ENCODE assay signal across 8 mouse cellular contexts in the genomic region with DNA sequence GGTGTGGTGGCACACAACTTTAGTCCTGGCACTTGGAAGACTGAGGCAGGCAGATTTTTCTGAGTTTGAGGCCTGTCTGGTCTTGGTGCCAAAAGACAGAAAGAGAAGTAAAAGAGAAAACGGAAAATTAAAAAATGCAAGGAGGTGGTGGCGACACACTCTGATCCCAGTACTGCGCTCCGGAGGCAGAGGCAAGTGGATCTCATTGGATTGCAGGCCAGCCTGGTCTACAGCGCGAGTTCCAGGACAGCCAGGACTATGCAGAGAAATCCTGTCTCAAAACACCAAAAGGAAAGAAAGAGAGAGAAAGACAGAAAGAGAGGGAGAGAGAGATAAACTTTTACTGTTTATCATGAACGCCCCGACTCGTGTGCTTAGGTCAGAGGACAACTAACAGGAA. TPM values are rescaled to one million over a fixed set of nuclear protein-coding genes. Genes with fewer than 3 reads are reported as not detected.
A peak's percentile ranks its signal among the peaks of the same experiment; 100 is the strongest.
DNase-seq lines count a peak whose midpoint lies in the region; ATAC-seq and TF ChIP-seq lines count a peak whose summit lies in the region.

No protein-coding gene starts in this region.

- H3K4me3 ChIP-seq in embryonic facial prominence, embryonic 10.5 days, result peak overlapping the region; percentile 85
- H3K4me3 ChIP-seq in hindbrain, embryonic 16.5 days (ENCODE audit: low read length), result peak overlapping the region; percentile 75
- H3K4me3 ChIP-seq in midbrain, postnatal 0 days (ENCODE audit: low read depth, low read length), result peak overlapping the region; percentile 96

- peak overlapping the region; percentile 66 for H3K9ac ChIP-seq in hindbrain, embryonic 16.5 days (ENCODE audit: low read depth, low read length)
- peak overlapping the region; percentile 45; the same call in 1 of the 2 replicates for H3K9ac ChIP-seq in midbrain, postnatal 0 days (replicated peaks; ENCODE audit: low read length, poor library complexity, severe bottlenecking)

- ATAC-seq in hindbrain, embryonic 16.5 days, result peak; percentile 41
- peak; percentile 34; the same call in 1 of the 2 replicates for ATAC-seq in midbrain, postnatal 0 days (ENCODE audit: low FRiP score)

- no peaks in the 10 kb centered on the region for H3K9me3 ChIP-seq in embryonic facial prominence, embryonic 10.5 days
- H3K9me3 ChIP-seq in hindbrain, embryonic 16.5 days (ENCODE audit: control insufficient read depth, low read length), result no peaks in the 10 kb centered on the region
- no peaks in the 10 kb centered on the region for H3K9me3 ChIP-seq in midbrain, postnatal 0 days (ENCODE audit: low read length)

- peak overlapping the region; percentile 62 for H3K4me2 ChIP-seq in hindbrain, embryonic 16.5 days (ENCODE audit: low read length)
- peak overlapping the region; percentile 94 for H3K4me2 ChIP-seq in midbrain, postnatal 0 days (ENCODE audit: low read depth, low read length, poor library complexity, severe bottlenecking)

- TF ChIP-seq CTCF in midbrain, postnatal 0 days (IDR thresholded peaks at IDR 0.05), result no peak

- peaks cover 12% of the 10 kb centered on the region for H3K4me1 ChIP-seq in embryonic facial prominence, embryonic 10.5 days
- H3K4me1 ChIP-seq in hindbrain, embryonic 16.5 days (ENCODE audit: control insufficient read depth, insufficient read depth, low read depth, low read length), result peaks cover 11% of the 10 kb centered on the region
- no peaks in the 10 kb centered on the region for H3K4me1 ChIP-seq in midbrain, postnatal 0 days (ENCODE audit: insufficient read depth, low read length)

- DNase-seq in kidney, postnatal 10 days, result peak; percentile 31
- no peak for DNase-seq in kidney, postnatal 25 days
- no peak for DNase-seq in embryonic facial prominence, embryonic 10.5 days (ENCODE audit: low spot score)
- DNase-seq in midbrain, postnatal 0 days (ENCODE audit: low spot score), result no peak
- DNase-seq in spleen, postnatal 4 days (ENCODE audit: low spot score in 2 of 2), result no peak
- DNase-seq in frontal cortex, postnatal 36 days (ENCODE audit: low spot score in 2 of 2), result no peak
- DNase-seq in left cerebral cortex, adult 9 months (ENCODE audit: low spot score in 2 of 2), result no peak

- peak overlapping the region; percentile 91 for H3K27ac ChIP-seq in embryonic facial prominence, embryonic 10.5 days (replicated peaks)
- H3K27ac ChIP-seq in hindbrain, embryonic 16.5 days (ENCODE audit: low read depth, low read length), result peak overlapping the region; percentile 76; the same call in 1 of the 2 replicates
- peak overlapping the region; percentile 62 for H3K27ac ChIP-seq in midbrain, postnatal 0 days (ENCODE audit: low read depth, low read length)

- WGBS in embryonic facial prominence, embryonic 10.5 days, result 66% methylated on average over 9 of the region's 9 CpGs
- WGBS in hindbrain, embryonic 16.5 days, result 58% methylated on average over 9 of the region's 9 CpGs
- 59% methylated on average over 9 of the region's 9 CpGs for WGBS in midbrain, postnatal 0 days

- no peaks in the 10 kb centered on the region for H3K27me3 ChIP-seq in embryonic facial prominence, embryonic 10.5 days (replicated peaks; ENCODE audit: low read depth, poor library complexity, severe bottlenecking)
- no peaks in the 10 kb centered on the region for H3K27me3 ChIP-seq in hindbrain, embryonic 16.5 days (replicated peaks; ENCODE audit: control insufficient read depth, insufficient read depth, low read length)
- H3K27me3 ChIP-seq in midbrain, postnatal 0 days (ENCODE audit: insufficient read depth, low read length), result no peaks in the 10 kb centered on the region

- peaks cover 30% of the 10 kb centered on the region for H3K36me3 ChIP-seq in embryonic facial prominence, embryonic 10.5 days (replicated peaks)
- peaks cover 22% of the 10 kb centered on the region for H3K36me3 ChIP-seq in hindbrain, embryonic 16.5 days (ENCODE audit: control insufficient read depth, insufficient read depth, low read length)
- H3K36me3 ChIP-seq in midbrain, postnatal 0 days (ENCODE audit: insufficient read depth, low read length), result peaks cover 23% of the 10 kb centered on the region

RNA-seq across cellular contexts. Expression of gene Ubxn1, which starts 0.5 kb away (rescaled TPM):
- polyA plus RNA-seq in embryonic facial prominence, embryonic 10.5 days (2016; fragmentation: Nextera tagmentation; extraction: Ambion mirVana), result 218 and 220 TPM in 2 replicates
- 147 and 151 TPM in 2 replicates for polyA plus RNA-seq in hindbrain, embryonic 16.5 days (2015; fragmentation: Nextera tagmentation; extraction: Ambion mirVana)
- 73.5 and 73.8 TPM in 2 replicates for total RNA-seq in midbrain, postnatal 0 days (2014; rRNA removed)
- 142 and 143 TPM in 2 replicates for polyA plus RNA-seq in midbrain, postnatal 0 days (2015; fragmentation: Nextera tagmentation; extraction: Ambion mirVana)

RNA-seq across cellular contexts. Expression of gene Uqcc3, which starts 9.9 kb away (rescaled TPM):
- 59.0 and 62.0 TPM in 2 replicates for polyA plus RNA-seq in embryonic facial prominence, embryonic 10.5 days (2016; fragmentation: Nextera tagmentation; extraction: Ambion mirVana)
- 58.5 and 61.5 TPM in 2 replicates for polyA plus RNA-seq in hindbrain, embryonic 16.5 days (2015; fragmentation: Nextera tagmentation; extraction: Ambion mirVana)
- total RNA-seq in midbrain, postnatal 0 days (2014; rRNA removed), result 22.6 and 26.5 TPM in 2 replicates
- polyA plus RNA-seq in midbrain, postnatal 0 days (2015; fragmentation: Nextera tagmentation; extraction: Ambion mirVana), result 64.2 and 65.0 TPM in 2 replicates

RNA-seq across cellular contexts. Expression of gene Lbhd1, which starts 12.7 kb away (rescaled TPM):
- polyA plus RNA-seq in embryonic facial prominence, embryonic 10.5 days (2016; fragmentation: Nextera tagmentation; extraction: Ambion mirVana), result 115 and 118 TPM in 2 replicates
- 27.5 and 35.0 TPM in 2 replicates for polyA plus RNA-seq in hindbrain, embryonic 16.5 days (2015; fragmentation: Nextera tagmentation; extraction: Ambion mirVana)
- total RNA-seq in midbrain, postnatal 0 days (2014; rRNA removed), result 4.2 and 6.6 TPM in 2 replicates
- 17.7 and 20.6 TPM in 2 replicates for polyA plus RNA-seq in midbrain, postnatal 0 days (2015; fragmentation: Nextera tagmentation; extraction: Ambion mirVana)

RNA-seq across cellular contexts. Expression of gene Gm49403, which starts 12.9 kb away (rescaled TPM):
- not detected in 2 replicates for polyA plus RNA-seq in embryonic facial prominence, embryonic 10.5 days (2016; fragmentation: Nextera tagmentation; extraction: Ambion mirVana)
- polyA plus RNA-seq in hindbrain, embryonic 16.5 days (2015; fragmentation: Nextera tagmentation; extraction: Ambion mirVana), result not detected in 2 replicates
- not detected in 2 replicates for total RNA-seq in midbrain, postnatal 0 days (2014; rRNA removed)
- polyA plus RNA-seq in midbrain, postnatal 0 days (2015; fragmentation: Nextera tagmentation; extraction: Ambion mirVana), result not detected in 2 replicates

RNA-seq across cellular contexts. Expression of gene 1810009A15Rik, which starts 17.8 kb away (rescaled TPM):
- 159 and 167 TPM in 2 replicates for polyA plus RNA-seq in embryonic facial prominence, embryonic 10.5 days (2016; fragmentation: Nextera tagmentation; extraction: Ambion mirVana)
- polyA plus RNA-seq in hindbrain, embryonic 16.5 days (2015; fragmentation: Nextera tagmentation; extraction: Ambion mirVana), result 44.3 and 46.5 TPM in 2 replicates
- 17.8 and 23.7 TPM in 2 replicates for total RNA-seq in midbrain, postnatal 0 days (2014; rRNA removed)
- 29.2 and 32.9 TPM in 2 replicates for polyA plus RNA-seq in midbrain, postnatal 0 days (2015; fragmentation: Nextera tagmentation; extraction: Ambion mirVana)
